Mouse (Mus musculus): ENCODE results near the gene Tpbgl. TPM values are rescaled to one million over a fixed set of nuclear protein-coding genes. Genes with fewer than 3 reads are reported as not detected.
A peak's percentile ranks its signal among the peaks of the same experiment; 100 is the strongest.

The Tpbgl gene
- total RNA-seq, 2 experiments from 2014 or later: 3.8 to 4.8 TPM

DNA sequence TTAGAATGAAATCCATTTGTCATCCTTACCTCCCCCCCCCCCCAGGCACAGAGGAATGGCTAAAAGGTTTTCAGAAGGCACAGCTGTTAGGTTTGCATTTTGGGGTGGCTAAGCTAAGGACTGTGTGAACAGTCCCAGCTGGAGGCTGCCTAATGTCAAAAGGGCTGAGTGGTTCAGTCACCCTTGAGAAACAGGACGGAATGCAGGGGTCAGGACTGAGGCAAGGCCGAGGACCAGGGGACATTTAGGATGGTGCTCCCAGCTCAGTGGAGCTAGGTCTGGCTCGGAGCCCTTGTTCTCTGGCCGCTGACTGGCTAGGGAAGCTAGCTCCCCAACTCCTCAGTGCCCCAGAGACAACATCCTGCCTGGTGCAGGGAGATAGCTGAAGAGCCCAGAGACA lies 44.0 kb downstream of the Tpbgl start:
- no peak for DNase-seq (ENCODE audit: low spot score in 2 of 2)

DNA sequence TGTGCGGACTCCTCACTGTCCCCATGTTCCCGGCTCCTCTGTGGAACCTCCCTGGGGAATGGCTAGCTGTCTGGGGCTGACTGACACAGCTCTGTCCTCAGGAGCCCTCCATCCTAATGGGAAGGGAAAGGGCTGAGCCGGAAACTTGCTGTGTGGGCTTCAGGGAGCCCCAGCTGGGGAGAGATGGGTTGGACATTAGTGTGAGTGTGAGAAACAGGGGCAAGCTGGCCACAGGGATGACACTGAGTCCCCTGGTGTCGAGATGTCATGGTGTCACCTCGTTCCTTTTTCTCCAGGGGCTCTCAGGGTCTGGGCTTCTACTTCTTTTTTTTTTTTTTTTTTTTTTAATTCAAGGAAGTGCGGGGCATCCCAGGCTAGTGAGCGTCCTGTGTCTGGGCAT lies 44.6 kb downstream of the Tpbgl start:
- no peak for DNase-seq (ENCODE audit: low spot score in 2 of 2)

DNA sequence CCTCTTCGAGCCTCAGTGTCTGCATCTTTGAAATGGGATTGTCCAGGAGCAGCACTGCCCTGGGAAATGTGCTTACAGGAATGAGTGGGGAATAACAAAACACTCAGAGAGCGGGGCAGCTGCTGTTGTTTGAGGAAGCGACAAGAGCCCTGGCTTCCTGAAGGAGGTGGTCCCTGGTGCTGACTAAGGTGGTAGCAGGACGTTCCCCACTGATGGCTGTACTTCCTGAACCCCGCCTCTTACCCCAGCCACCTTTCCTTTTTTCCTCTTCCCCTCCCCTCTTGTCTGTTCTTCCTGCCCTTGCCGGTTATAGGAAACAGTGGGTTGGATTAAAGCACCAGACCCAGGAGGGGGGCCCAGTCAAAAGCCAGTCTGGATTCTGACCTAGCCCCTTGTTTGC lies 46.7 kb downstream of the Tpbgl start:
- DNase-seq (ENCODE audit: low spot score in 2 of 2): no peak

DNA sequence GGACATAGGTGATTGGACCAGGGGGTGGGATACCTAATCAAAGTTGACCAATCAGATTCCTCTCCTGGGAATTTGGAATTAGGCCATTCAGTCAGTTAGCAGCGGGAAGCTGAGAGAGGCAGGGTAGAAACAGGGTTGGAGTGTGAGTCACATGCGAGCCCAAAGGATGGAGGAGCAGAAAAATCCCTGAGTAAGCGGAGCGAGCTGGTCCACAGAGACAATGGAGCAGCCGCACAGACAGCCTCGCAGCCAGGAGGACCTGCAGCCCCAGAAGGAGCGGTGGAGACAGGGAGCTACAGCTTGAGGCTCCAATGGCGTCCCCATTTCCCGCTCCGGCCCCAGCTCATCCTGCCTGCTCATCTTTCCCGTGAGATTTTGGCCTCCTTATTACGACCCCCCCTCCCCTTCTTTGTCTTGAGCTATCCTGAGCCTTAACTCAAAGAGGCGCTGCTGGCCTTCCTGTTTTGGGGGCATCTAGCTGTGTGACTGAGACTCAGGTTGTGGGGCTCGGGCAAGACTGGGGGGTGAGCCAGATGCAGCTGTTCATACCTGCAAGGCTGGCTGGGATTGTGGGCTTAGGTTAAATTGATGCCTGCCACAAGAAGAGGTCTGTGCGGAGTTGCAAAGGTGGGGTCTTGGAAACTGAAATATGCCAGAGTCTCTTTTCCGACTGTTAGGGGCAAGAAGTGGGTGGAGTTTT lies 47.3 kb downstream of the Tpbgl start:
- peak; percentile 56 to 61 for DNase-seq (ENCODE audit: low spot score in 2 of 2)

DNA sequence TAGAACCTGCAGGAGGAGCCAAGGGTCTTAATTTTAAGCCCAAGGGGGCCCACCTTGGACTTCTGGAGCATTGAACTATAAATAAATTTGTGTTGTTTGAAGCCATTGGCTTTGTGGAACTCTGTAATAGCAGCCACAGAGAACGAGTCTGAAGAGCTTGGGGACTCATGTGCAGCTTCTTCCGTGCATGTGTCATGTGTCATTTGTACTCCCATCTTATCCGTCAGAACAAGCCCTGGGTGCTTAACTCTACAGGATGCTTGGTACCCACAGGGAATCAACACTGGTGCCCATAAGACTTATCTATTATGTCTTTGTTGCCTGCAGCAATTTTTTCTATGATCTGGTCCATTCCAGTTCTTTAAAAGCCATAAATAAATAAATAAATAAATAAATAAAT lies 48.7 kb downstream of the Tpbgl start:
- DNase-seq (ENCODE audit: low spot score in 2 of 2): no peak

Other genes starting within 250 kb of the Tpbgl start
- gene Gdpd5, start 245.7 kb downstream of the Tpbgl start, total RNA-seq (2021): 10 to 100 TPM; 29.0 to 34.2 TPM
- 1 to 10 TPM; 2.3 to 3.2 TPM for gene Klhl35, start 161.1 kb downstream of the Tpbgl start, total RNA-seq (2021)
- 100 to 1,000 TPM; 268 to 293 TPM for gene Rps3, start 143.4 kb downstream of the Tpbgl start, total RNA-seq (2021)
- 100 to 1,000 TPM; 177 to 179 TPM for gene Arrb1, start 91.6 kb downstream of the Tpbgl start, total RNA-seq (2021)
- 10 to 100 TPM; 10.1 to 11.9 TPM for gene Slco2b1, start 84.2 kb upstream of the Tpbgl start, total RNA-seq (2021)
- not detected for gene Olfr520, start 103.2 kb upstream of the Tpbgl start, total RNA-seq (2021)
- gene Olfr521, start 136.4 kb upstream of the Tpbgl start, total RNA-seq (2021): not detected
- 1 to 10 TPM; 2.3 to 3.0 TPM for gene Neu3, start 201.3 kb upstream of the Tpbgl start, total RNA-seq (2021)
- 1 to 10 TPM in 1 of 2 experiments, under 1 TPM in 1; 0.87 to 1.2 TPM for gene Xrra1, start 232.0 kb upstream of the Tpbgl start, total RNA-seq (2021)
- gene Spcs2, start 236.4 kb upstream of the Tpbgl start, total RNA-seq (2021): 10 to 100 TPM; 86.3 to 96.7 TPM

Data from left cerebral cortex, adult 18-20 months (tissue).